ENCODE assay signal across 13 mouse cellular contexts in genomic region chr3:141557072-141557471, GRCm38 (mm10).
"Had no signal": no experiment of that assay in that cellular context is flagged by ENCODE, and none has a peak within 500 bp of the region (broad histone marks: within the 10 kb centered on the region; RNA-seq: fewer than 3 reads in every experiment).

No protein-coding gene starts in this region.

- DNase-seq: gastrocnemius, adult 2 months; gastrocnemius, postnatal 10 days; gastrocnemius, postnatal 25 days; heart, adult 18-20 months; heart, postnatal 10 days; heart, postnatal 4 days; kidney, adult 2 months; kidney, adult 9 months; kidney, postnatal 14 days; kidney, postnatal 36 days; layer of hippocampus, adult 9-11 months; layer of hippocampus, postnatal 36 days; left cerebral cortex, postnatal 4 days had no signal
